Mouse (Mus musculus) layer of hippocampus, adult 18-20 months (tissue): ENCODE results near the gene C2cd2. TPM values are rescaled to one million over a fixed set of nuclear protein-coding genes. Genes with fewer than 3 reads are reported as not detected.

Experiments used
- DNase-seq, 2 experiments: peaks; one replicate each; pipeline ENCODE4 v3.0.0; 2022; ENCODE audit warnings: low spot score in 2 of 2
- microRNA-seq, 2 experiments: library from miRNA; unstranded; fragments of <30 nt; microRNA quantifications; one replicate each; pipeline ENCODE4 v1.2.0; 2021
- total RNA-seq, 2 experiments: library from RNA; stranded (reverse); gene quantifications; 2 replicates each; pipeline ENCODE4 v1.2.3; 2021

The C2cd2 gene
- total RNA-seq, 2 experiments from 2014 or later = 12.0 to 18.5 TPM

- DNase-seq = no peak
Observed at GRCm38 (mm10) chr16:97817414-97817813, 145.0 kb downstream of the C2cd2 start.

DNA sequence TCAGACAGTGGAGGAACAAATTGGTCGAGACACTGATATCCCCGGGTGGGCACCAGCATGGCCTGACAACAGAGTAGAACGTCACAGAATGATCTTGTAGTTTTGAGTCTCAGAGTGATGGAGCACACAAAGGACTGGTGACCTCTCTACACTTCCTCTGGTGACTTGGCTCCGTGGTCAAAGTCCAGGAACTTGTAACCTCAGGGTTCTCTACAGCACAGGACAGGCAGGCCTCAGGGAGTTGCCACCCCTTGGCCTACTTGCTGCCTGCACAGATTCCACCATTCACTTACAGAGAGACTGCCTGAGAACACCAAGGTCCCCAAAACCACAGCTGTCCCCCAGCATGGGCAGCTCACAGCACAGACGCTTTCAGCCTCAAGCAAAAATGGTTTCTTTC lies 147.1 kb downstream of the C2cd2 start:
- no peak for DNase-seq

DNA sequence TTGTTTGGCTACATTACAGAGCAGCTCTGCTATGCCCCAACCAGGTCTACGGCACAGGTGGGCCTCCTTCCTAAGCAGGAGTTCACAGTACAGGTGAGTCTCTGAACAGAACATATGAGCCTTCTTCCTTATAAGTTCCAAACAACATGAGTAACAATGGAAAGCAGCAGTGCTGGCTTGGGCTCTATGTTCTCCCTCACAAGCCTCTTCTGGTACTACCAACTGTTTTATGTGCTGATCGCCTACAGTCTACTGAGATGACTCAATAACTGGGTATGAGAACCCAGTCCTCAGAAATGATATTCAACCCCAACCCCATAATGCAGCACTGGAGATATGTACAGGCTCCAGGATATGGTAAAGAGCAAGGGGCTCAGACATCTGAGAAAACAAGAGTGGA lies 148.3 kb downstream of the C2cd2 start:
- DNase-seq = peak in 1 of 2 experiments; percentile 59

GRCm38 (mm10) chr16:97808881-97809280 lies 153.5 kb downstream of the C2cd2 start:
- DNase-seq = no peak

GRCm38 (mm10) chr16:97805646-97806045 lies 156.8 kb downstream of the C2cd2 start:
- no peak for DNase-seq

Small RNA genes within 50 kb of the gene (microRNA-seq; reads per million reads assigned to microRNA genes)
- gene Mir6964 = 0.20 to 0.49 reads per million in 2 experiments

Other genes starting within 250 kb of the C2cd2 start
- 1 to 10 TPM in 1 of 2 experiments, under 1 TPM in 1; 0.92 to 1.3 TPM for gene Ripk4, start 198.8 kb downstream of the C2cd2 start, total RNA-seq
- 10 to 100 TPM; 23.4 to 24.5 TPM for gene Prdm15, start 110.7 kb downstream of the C2cd2 start, total RNA-seq
- 10 to 100 TPM; 26.7 to 27.8 TPM for gene Zbtb21, start within 50 bp of the C2cd2 start, total RNA-seq
- 10 to 100 TPM; 25.0 to 26.3 TPM for gene B230307C23Rik, start 34.7 kb upstream of the C2cd2 start, total RNA-seq
- 1 to 10 TPM; 6.7 to 7.4 TPM for gene A630089N07Rik, start 119.9 kb upstream of the C2cd2 start, total RNA-seq